Mouse (Mus musculus): Measurements from ENCODE around the gene Vezt. TPM values are rescaled to one million over a fixed set of nuclear protein-coding genes. Genes with fewer than 3 reads are reported as not detected.
A peak's percentile ranks its signal among the peaks of the same experiment; 100 is the strongest.

The Vezt gene
- polyA plus RNA-seq, 1 experiment from 2014 or later: 29.7 TPM

- no peak overlapping the region for H3K9ac ChIP-seq (replicated peaks; ENCODE audit: low read depth, low read length)
- no peaks in the 10 kb centered on the region for H3K27me3 ChIP-seq (ENCODE audit: control insufficient read depth, insufficient read depth, low read length)
- H3K4me1 ChIP-seq (ENCODE audit: control insufficient read depth, insufficient read depth, low read length): no peaks in the 10 kb centered on the region
- H3K4me3 ChIP-seq (ENCODE audit: low read depth, low read length): no peak overlapping the region
- ATAC-seq (ENCODE audit: insufficient number of reproducible peaks, insufficient read depth, low FRiP score, low read depth): no peak
- 33% methylated on average over 6 of the region's 6 CpGs for WGBS
- peak overlapping the region; percentile 50; the same call in 1 of the 2 replicates for H3K27ac ChIP-seq (ENCODE audit: low read length)
- H3K9me3 ChIP-seq (ENCODE audit: control insufficient read depth, low read depth, low read length): no peaks in the 10 kb centered on the region
- H3K4me2 ChIP-seq (replicated peaks; ENCODE audit: low read depth, low read length): no peak overlapping the region
- H3K36me3 ChIP-seq (ENCODE audit: control insufficient read depth, insufficient read depth, low read length): no peaks in the 10 kb centered on the region
Measured at GRCm38 (mm10) chr10:93918701-93919100, 116.9 kb downstream of the Vezt start.

GRCm38 (mm10) chr10:93918087-93918486 lies 117.5 kb downstream of the Vezt start:
- Histone ChIP-seq H3K4me3 (ENCODE audit: low read depth, low read length) (no peak overlapping the region), H3K27me3 (ENCODE audit: control insufficient read depth, insufficient read depth, low read length) (no peaks in the 10 kb centered on the region), H3K9me3 (ENCODE audit: control insufficient read depth, low read depth, low read length) (no peaks in the 10 kb centered on the region), H3K27ac (ENCODE audit: low read length) (no peak overlapping the region), H3K9ac (replicated peaks; ENCODE audit: low read depth, low read length) (no peak overlapping the region), H3K36me3 (ENCODE audit: control insufficient read depth, insufficient read depth, low read length) (no peaks in the 10 kb centered on the region), H3K4me1 (ENCODE audit: control insufficient read depth, insufficient read depth, low read length) (no peaks in the 10 kb centered on the region), H3K4me2 (replicated peaks; ENCODE audit: low read depth, low read length) (no peak overlapping the region)
- ATAC-seq (ENCODE audit: insufficient number of reproducible peaks, insufficient read depth, low FRiP score, low read depth): no peak
- WGBS: 86% methylated on average over 2 of the region's 2 CpGs

DNA sequence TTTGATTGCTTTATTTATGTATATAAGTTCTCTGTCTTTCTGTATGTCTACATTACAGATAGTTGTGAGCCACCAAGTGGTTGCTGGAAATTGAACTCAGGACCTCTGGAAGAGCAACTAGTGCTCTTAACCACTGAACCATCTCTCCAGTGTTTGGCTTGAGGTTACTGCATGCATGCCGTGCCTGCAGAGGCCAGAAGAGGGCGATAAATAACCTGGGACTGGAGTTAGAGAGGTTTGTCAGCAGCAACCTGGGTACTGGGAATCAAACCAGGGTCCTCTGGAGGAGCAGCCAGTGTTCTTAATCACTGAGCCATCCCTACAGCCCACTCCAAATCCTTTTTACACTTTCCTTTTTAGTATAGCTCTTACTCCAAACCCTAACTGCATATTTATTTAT lies 118.8 kb downstream of the Vezt start:
- ATAC-seq (ENCODE audit: insufficient number of reproducible peaks, insufficient read depth, low FRiP score, low read depth): no peak
- Histone ChIP-seq H3K27ac (ENCODE audit: low read length) (no peak overlapping the region), H3K4me1 (ENCODE audit: control insufficient read depth, insufficient read depth, low read length) (no peaks in the 10 kb centered on the region), H3K4me2 (replicated peaks; ENCODE audit: low read depth, low read length) (no peak overlapping the region), H3K27me3 (ENCODE audit: control insufficient read depth, insufficient read depth, low read length) (no peaks in the 10 kb centered on the region), H3K9ac (replicated peaks; ENCODE audit: low read depth, low read length) (no peak overlapping the region), H3K9me3 (ENCODE audit: control insufficient read depth, low read depth, low read length) (no peaks in the 10 kb centered on the region), H3K4me3 (ENCODE audit: low read depth, low read length) (no peak overlapping the region), H3K36me3 (ENCODE audit: control insufficient read depth, insufficient read depth, low read length) (no peaks in the 10 kb centered on the region)
- 63% methylated on average over 2 of the region's 2 CpGs for WGBS

GRCm38 (mm10) chr10:93915531-93916275 lies 119.9 kb downstream of the Vezt start:
- no peak overlapping the region for H3K9ac ChIP-seq (replicated peaks; ENCODE audit: low read depth, low read length)
- H3K36me3 ChIP-seq (ENCODE audit: control insufficient read depth, insufficient read depth, low read length): no peaks in the 10 kb centered on the region
- H3K4me1 ChIP-seq (ENCODE audit: control insufficient read depth, insufficient read depth, low read length): no peaks in the 10 kb centered on the region
- H3K4me2 ChIP-seq (replicated peaks; ENCODE audit: low read depth, low read length): no peak overlapping the region
- no peak for ATAC-seq (ENCODE audit: insufficient number of reproducible peaks, insufficient read depth, low FRiP score, low read depth)
- WGBS: 43% methylated on average over 11 of the region's 11 CpGs
- no peaks in the 10 kb centered on the region for H3K9me3 ChIP-seq (ENCODE audit: control insufficient read depth, low read depth, low read length)
- H3K4me3 ChIP-seq (ENCODE audit: low read depth, low read length): no peak overlapping the region
- no peak overlapping the region for H3K27ac ChIP-seq (ENCODE audit: low read length)
- H3K27me3 ChIP-seq (ENCODE audit: control insufficient read depth, insufficient read depth, low read length): no peaks in the 10 kb centered on the region

- Histone ChIP-seq H3K36me3 (ENCODE audit: control insufficient read depth, insufficient read depth, low read length) (no peaks in the 10 kb centered on the region), H3K9ac (replicated peaks; ENCODE audit: low read depth, low read length) (no peak overlapping the region), H3K9me3 (ENCODE audit: control insufficient read depth, low read depth, low read length) (no peaks in the 10 kb centered on the region), H3K4me2 (replicated peaks; ENCODE audit: low read depth, low read length) (no peak overlapping the region), H3K27me3 (ENCODE audit: control insufficient read depth, insufficient read depth, low read length) (no peaks in the 10 kb centered on the region), H3K27ac (ENCODE audit: low read length) (no peak overlapping the region), H3K4me3 (ENCODE audit: low read depth, low read length) (no peak overlapping the region), H3K4me1 (ENCODE audit: control insufficient read depth, insufficient read depth, low read length) (no peaks in the 10 kb centered on the region)
- no peak for ATAC-seq (ENCODE audit: insufficient number of reproducible peaks, insufficient read depth, low FRiP score, low read depth)
- 89% methylated on average over 5 of the region's 5 CpGs for WGBS
Measured at GRCm38 (mm10) chr10:93913525-93913924, 122.1 kb downstream of the Vezt start.

GRCm38 (mm10) chr10:93912917-93913316 lies 122.7 kb downstream of the Vezt start:
- no peaks in the 10 kb centered on the region for H3K9me3 ChIP-seq (ENCODE audit: control insufficient read depth, low read depth, low read length)
- H3K36me3 ChIP-seq (ENCODE audit: control insufficient read depth, insufficient read depth, low read length): no peaks in the 10 kb centered on the region
- H3K4me1 ChIP-seq (ENCODE audit: control insufficient read depth, insufficient read depth, low read length): no peaks in the 10 kb centered on the region
- ATAC-seq (ENCODE audit: insufficient number of reproducible peaks, insufficient read depth, low FRiP score, low read depth): no peak
- WGBS: 76% methylated on average over 1 of the region's 1 CpGs
- H3K4me2 ChIP-seq (replicated peaks; ENCODE audit: low read depth, low read length): no peak overlapping the region
- no peak overlapping the region for H3K9ac ChIP-seq (replicated peaks; ENCODE audit: low read depth, low read length)
- H3K27me3 ChIP-seq (ENCODE audit: control insufficient read depth, insufficient read depth, low read length): no peaks in the 10 kb centered on the region
- no peak overlapping the region for H3K27ac ChIP-seq (ENCODE audit: low read length)
- H3K4me3 ChIP-seq (ENCODE audit: low read depth, low read length): no peak overlapping the region

GRCm38 (mm10) chr10:93912136-93912855 lies 123.3 kb downstream of the Vezt start:
- H3K4me3 ChIP-seq (ENCODE audit: low read depth, low read length): no peak overlapping the region
- WGBS: 83% methylated on average over 5 of the region's 5 CpGs
- no peaks in the 10 kb centered on the region for H3K36me3 ChIP-seq (ENCODE audit: control insufficient read depth, insufficient read depth, low read length)
- H3K27me3 ChIP-seq (ENCODE audit: control insufficient read depth, insufficient read depth, low read length): no peaks in the 10 kb centered on the region
- H3K9ac ChIP-seq (replicated peaks; ENCODE audit: low read depth, low read length): no peak overlapping the region
- no peak overlapping the region for H3K4me2 ChIP-seq (replicated peaks; ENCODE audit: low read depth, low read length)
- ATAC-seq (ENCODE audit: insufficient number of reproducible peaks, insufficient read depth, low FRiP score, low read depth): no peak
- no peaks in the 10 kb centered on the region for H3K4me1 ChIP-seq (ENCODE audit: control insufficient read depth, insufficient read depth, low read length)
- H3K27ac ChIP-seq (ENCODE audit: low read length): no peak overlapping the region
- H3K9me3 ChIP-seq (ENCODE audit: control insufficient read depth, low read depth, low read length): no peaks in the 10 kb centered on the region

DNA sequence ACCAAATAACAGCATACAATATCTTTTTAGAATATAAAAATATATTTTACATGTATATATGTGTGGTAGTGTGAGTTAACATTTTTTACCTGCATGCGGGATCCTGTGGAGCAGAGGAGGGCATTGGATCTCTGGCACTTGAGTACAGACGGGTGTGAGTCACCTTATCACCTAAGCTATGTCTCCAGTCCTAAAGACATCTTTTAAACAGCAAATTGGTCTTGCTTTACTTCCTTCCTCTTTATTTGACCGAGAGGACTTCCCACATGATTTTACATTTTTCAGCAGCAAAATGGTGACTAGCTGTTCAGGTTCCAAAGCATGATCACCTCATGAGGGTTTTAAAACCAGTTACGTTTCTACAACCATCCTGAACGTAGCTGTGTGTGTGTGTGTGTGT lies 124.3 kb downstream of the Vezt start:
- Histone ChIP-seq H3K27me3 (ENCODE audit: control insufficient read depth, insufficient read depth, low read length) (no peaks in the 10 kb centered on the region), H3K36me3 (ENCODE audit: control insufficient read depth, insufficient read depth, low read length) (no peaks in the 10 kb centered on the region), H3K4me3 (ENCODE audit: low read depth, low read length) (no peak overlapping the region), H3K9ac (replicated peaks; ENCODE audit: low read depth, low read length) (no peak overlapping the region), H3K9me3 (ENCODE audit: control insufficient read depth, low read depth, low read length) (no peaks in the 10 kb centered on the region), H3K4me1 (ENCODE audit: control insufficient read depth, insufficient read depth, low read length) (no peaks in the 10 kb centered on the region), H3K27ac (ENCODE audit: low read length) (no peak overlapping the region), H3K4me2 (replicated peaks; ENCODE audit: low read depth, low read length) (no peak overlapping the region)
- no peak for ATAC-seq (ENCODE audit: insufficient number of reproducible peaks, insufficient read depth, low FRiP score, low read depth)
- WGBS: 80% methylated on average over 5 of the region's 5 CpGs

All from stomach, embryonic 14.5 days (tissue).